Mouse (Mus musculus): ENCODE measurements around the gene Olfr678. TPM values are rescaled to one million over a fixed set of nuclear protein-coding genes. Genes with fewer than 3 reads are reported as not detected.

Olfr678 gene
- polyA plus RNA-seq, 1 experiment from 2014 or later, result not detected

Other genes with a start within 250 kb of the Olfr678 start
- not detected in 2 replicates for gene Usp17lb, start 221.9 kb upstream of the Olfr678 start, polyA plus RNA-seq (2014; fragmentation: Nextera tagmentation; extraction: Ambion mirVana)
- not detected in 2 replicates for gene Usp17la, start 207.5 kb upstream of the Olfr678 start, polyA plus RNA-seq (2014; fragmentation: Nextera tagmentation; extraction: Ambion mirVana)
- not detected in 2 replicates for gene Olfr665, start 186.4 kb upstream of the Olfr678 start, polyA plus RNA-seq (2014; fragmentation: Nextera tagmentation; extraction: Ambion mirVana)
- not detected in 2 replicates for gene Olfr666, start 168.5 kb upstream of the Olfr678 start, polyA plus RNA-seq (2014; fragmentation: Nextera tagmentation; extraction: Ambion mirVana)
- not detected in 2 replicates for gene Olfr667, start 143.0 kb upstream of the Olfr678 start, polyA plus RNA-seq (2014; fragmentation: Nextera tagmentation; extraction: Ambion mirVana)
- not detected in 2 replicates for gene Olfr668, start 136.4 kb upstream of the Olfr678 start, polyA plus RNA-seq (2014; fragmentation: Nextera tagmentation; extraction: Ambion mirVana)
- not detected in 2 replicates for gene Olfr669, start 130.2 kb upstream of the Olfr678 start, polyA plus RNA-seq (2014; fragmentation: Nextera tagmentation; extraction: Ambion mirVana)
- not detected in 2 replicates for gene Olfr670, start 101.9 kb upstream of the Olfr678 start, polyA plus RNA-seq (2014; fragmentation: Nextera tagmentation; extraction: Ambion mirVana)
- not detected in 2 replicates for gene Olfr671, start 85.3 kb upstream of the Olfr678 start, polyA plus RNA-seq (2014; fragmentation: Nextera tagmentation; extraction: Ambion mirVana)
- gene Olfr672, start 62.4 kb upstream of the Olfr678 start, polyA plus RNA-seq (2014; fragmentation: Nextera tagmentation; extraction: Ambion mirVana), result not detected in 2 replicates
- not detected in 2 replicates for gene Olfr675, start 36.0 kb upstream of the Olfr678 start, polyA plus RNA-seq (2014; fragmentation: Nextera tagmentation; extraction: Ambion mirVana)
- not detected in 2 replicates for gene Olfr676, start 31.8 kb upstream of the Olfr678 start, polyA plus RNA-seq (2014; fragmentation: Nextera tagmentation; extraction: Ambion mirVana)
- gene Olfr677, start 13.1 kb upstream of the Olfr678 start, polyA plus RNA-seq (2014; fragmentation: Nextera tagmentation; extraction: Ambion mirVana), result not detected in 2 replicates
- not detected in 2 replicates for gene Olfr679, start 16.7 kb downstream of the Olfr678 start, polyA plus RNA-seq (2014; fragmentation: Nextera tagmentation; extraction: Ambion mirVana)
- gene Olfr680-ps1, start 28.3 kb downstream of the Olfr678 start, polyA plus RNA-seq (2014; fragmentation: Nextera tagmentation; extraction: Ambion mirVana), result not detected in 2 replicates
- not detected in 2 replicates for gene Olfr681, start 52.4 kb downstream of the Olfr678 start, polyA plus RNA-seq (2014; fragmentation: Nextera tagmentation; extraction: Ambion mirVana)
- not detected in 2 replicates for gene Olfr683, start 82.5 kb downstream of the Olfr678 start, polyA plus RNA-seq (2014; fragmentation: Nextera tagmentation; extraction: Ambion mirVana)
- not detected in 2 replicates for gene Olfr684, start 99.2 kb downstream of the Olfr678 start, polyA plus RNA-seq (2014; fragmentation: Nextera tagmentation; extraction: Ambion mirVana)
- not detected in 2 replicates for gene Olfr685, start 121.5 kb downstream of the Olfr678 start, polyA plus RNA-seq (2014; fragmentation: Nextera tagmentation; extraction: Ambion mirVana)
- gene Olfr686, start 143.0 kb downstream of the Olfr678 start, polyA plus RNA-seq (2014; fragmentation: Nextera tagmentation; extraction: Ambion mirVana), result not detected in 2 replicates
- gene Olfr688, start 223.6 kb downstream of the Olfr678 start, polyA plus RNA-seq (2014; fragmentation: Nextera tagmentation; extraction: Ambion mirVana), result not detected in 2 replicates
- not detected in 2 replicates for gene Olfr689, start 246.7 kb downstream of the Olfr678 start, polyA plus RNA-seq (2014; fragmentation: Nextera tagmentation; extraction: Ambion mirVana)

All from hindbrain, embryonic 14.5 days (tissue).